In the genomic region with DNA sequence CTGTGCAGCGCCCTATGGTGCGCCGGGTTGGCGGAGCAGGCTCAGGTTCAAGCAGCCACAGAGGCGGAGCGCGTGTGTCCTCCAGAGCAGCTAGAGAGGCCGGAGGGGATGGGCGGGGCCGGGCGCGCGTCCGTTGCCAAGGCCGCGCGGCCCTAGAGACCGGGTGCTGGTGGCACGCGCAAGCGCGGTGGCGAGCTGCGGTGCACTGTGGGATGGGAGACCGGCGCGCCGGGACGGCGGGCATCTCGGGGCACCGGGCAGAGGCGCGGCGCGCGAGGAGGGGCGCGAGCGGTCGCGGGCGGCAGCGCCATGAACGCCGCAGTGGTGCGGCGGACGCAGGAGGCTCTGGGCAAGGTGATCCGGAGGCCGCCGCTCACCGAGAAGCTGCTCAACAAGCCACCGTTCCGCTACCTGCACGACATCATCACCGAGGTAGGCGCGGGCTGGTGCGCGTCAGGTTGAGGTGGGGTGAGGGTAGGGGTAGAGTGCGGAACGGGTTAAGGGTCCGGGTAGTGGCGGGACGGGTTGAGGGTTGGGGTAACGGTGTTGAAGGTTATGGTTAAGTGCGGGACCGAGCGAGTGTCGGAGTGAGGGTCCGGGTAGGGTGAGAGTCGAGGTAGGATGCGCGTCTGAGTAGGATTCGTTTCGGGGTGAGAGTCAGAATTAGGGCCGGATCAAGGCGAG, we compare ENCODE assay signal across 8 mouse cellular contexts. TPM values are rescaled to one million over a fixed set of nuclear protein-coding genes. Genes with fewer than 3 reads are reported as not detected.
DNase-seq lines count a peak whose midpoint lies in the region; ATAC-seq and TF ChIP-seq lines count a peak whose summit lies in the region.

Gene Traf3ip1 (plus strand): TSS at position 191 of the 684 bp plus-strand sequence.

- peak; percentile 77 for ATAC-seq in Patski
- ATAC-seq in hindbrain, embryonic 15.5 days (ENCODE audit: low FRiP score, low read depth), result peak; percentile 98

- H3K36me3 ChIP-seq in hindbrain, embryonic 15.5 days, result 0 out of 2 replicates have a peak, but pooled peaks cover 4% of the 10 kb centered on the region

- peak within 1 kb of the TSS; percentile 69 for H3K9ac ChIP-seq in hindbrain, embryonic 15.5 days

- DNase-seq in Patski (ENCODE audit: low read depth, low spot score), result no peak
- DNase-seq in cerebellum, postnatal 14 days, result peak; percentile 96 to 97
- DNase-seq in frontal cortex, postnatal 25 days (ENCODE audit: low spot score in 2 of 2), result peak; percentile 79 to 90
- DNase-seq in left cerebral cortex, adult 11 months (ENCODE audit: low spot score), result peak; percentile 88
- DNase-seq in lung, postnatal 4 days, result peak; percentile 95 to 96
- DNase-seq in retina, postnatal 7 days (ENCODE audit: low read depth, low spot score), result peak; percentile 89
- DNase-seq in urinary bladder, adult 2 months (ENCODE audit: low spot score), result peak; percentile 89

- in situ Hi-C loops in Patski (cut with MboI; ENCODE audit: low pct_unique_long_range_greater_than_20kb), result no loop called here

- TF ChIP-seq CTCF in Patski (IDR thresholded peaks at IDR 0.05), result no peak

- CTCF ChIA-PET in Patski (lab: Charles Lee), result interaction anchor here (2.0 kb wide), 1 partner anchor 11 kb away, joined by 6 read pairs; no protein-coding TSS in a partner anchor

- under 1% methylated on average over 75 of the region's 79 CpGs for WGBS in hindbrain, embryonic 15.5 days

- H3K27me3 ChIP-seq in Patski, result no peaks in the 10 kb centered on the region
- no peaks in the 10 kb centered on the region for H3K27me3 ChIP-seq in hindbrain, embryonic 15.5 days

- peak within 1 kb of the TSS; percentile 86 for H3K4me3 ChIP-seq in hindbrain, embryonic 15.5 days

- H3K27ac ChIP-seq in hindbrain, embryonic 15.5 days (replicated peaks), result peak within 1 kb of the TSS; percentile 62; the same call in 1 of the 2 replicates

- POLR2A ChIA-PET in Patski (lab: Charles Lee), result no interaction called here

- peaks cover 26% of the 10 kb centered on the region for H3K4me1 ChIP-seq in hindbrain, embryonic 15.5 days (replicated peaks)

- H3K4me2 ChIP-seq in hindbrain, embryonic 15.5 days, result peak within 1 kb of the TSS; percentile 81

- H3K9me3 ChIP-seq in hindbrain, embryonic 15.5 days, result no peaks in the 10 kb centered on the region

RNA-seq across cellular contexts. Expression of gene Traf3ip1, which starts in this region (rescaled TPM):
- polyA plus RNA-seq in Patski (2021), result 19.0 TPM
- 9.9 and 10.1 TPM in 2 replicates for polyA plus RNA-seq in hindbrain, embryonic 15.5 days (2015; fragmentation: Nextera tagmentation; extraction: Ambion mirVana)
- polyA plus RNA-seq in urinary bladder, adult 2 months (2012; rRNA removed), result 11.7 and 12.0 TPM in 2 replicates
